Mouse (Mus musculus): Measurements from ENCODE around the gene Stip1. TPM values are rescaled to one million over a fixed set of nuclear protein-coding genes. Genes with fewer than 3 reads are reported as not detected.

Gene Stip1
- polyA plus RNA-seq, 1 experiment from 2014 or later: 356 TPM

GRCm38 (mm10) chr19:7067344-7068050 is 27.7 kb upstream of the Stip1 start:
- WGBS: 25% methylated on average over 20 of the region's 20 CpGs
- peak overlapping the region; percentile 47 for H3K4me2 ChIP-seq
- H3K4me1 ChIP-seq (replicated peaks; ENCODE audit: control insufficient read depth, insufficient read depth, low read length): peaks cover 25% of the 10 kb centered on the region
- ATAC-seq (replicated peaks; ENCODE audit: low FRiP score) (peak; percentile 77), DNase-seq (ENCODE audit: low spot score) (no peak)
- H3K9ac ChIP-seq (ENCODE audit: low read depth, low read length): 0 out of 2 replicates have a peak overlapping the region, but pooled peaks have one; percentile 23
- no peaks in the 10 kb centered on the region for H3K36me3 ChIP-seq (ENCODE audit: control insufficient read depth, insufficient read depth, low read length)
- no peaks in the 10 kb centered on the region for H3K9me3 ChIP-seq (ENCODE audit: control insufficient read depth, low read length)
- no peak overlapping the region for H3K27ac ChIP-seq (ENCODE audit: low read depth, low read length)
- peaks cover 32% of the 10 kb centered on the region for H3K27me3 ChIP-seq (replicated peaks; ENCODE audit: control insufficient read depth, insufficient read depth, low read length)
- no peak overlapping the region for H3K4me3 ChIP-seq (ENCODE audit: low read depth, low read length)

DNA sequence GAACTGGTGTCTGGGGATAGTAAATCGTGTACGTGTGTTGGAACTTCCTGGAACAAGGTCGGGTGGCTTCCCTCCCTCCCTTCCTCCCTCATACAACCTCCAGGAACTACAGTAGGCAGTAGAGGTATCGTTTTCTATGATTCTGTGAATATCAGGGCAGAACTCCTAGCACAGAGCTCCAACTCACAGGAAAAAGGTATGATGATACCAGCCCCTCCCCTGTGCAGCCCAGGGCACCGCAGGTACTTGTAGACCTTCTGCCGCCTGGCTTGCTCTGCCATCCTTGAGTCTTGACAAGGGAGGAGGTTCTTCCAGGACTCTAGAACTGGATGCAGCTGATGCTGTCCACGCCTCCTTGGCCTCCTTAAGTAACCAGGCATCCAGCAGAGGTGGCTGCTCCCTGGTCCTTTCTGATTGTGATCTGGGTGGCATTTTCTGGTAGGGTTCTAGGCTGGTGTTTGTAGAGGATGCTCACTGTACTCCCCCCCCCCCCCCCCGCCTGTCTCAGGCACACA is 27.1 kb upstream of the Stip1 start:
- H3K9me3 ChIP-seq (ENCODE audit: control insufficient read depth, low read length): no peaks in the 10 kb centered on the region
- ATAC-seq (replicated peaks; ENCODE audit: low FRiP score): no peak
- 30% methylated on average over 7 of the region's 8 CpGs for WGBS
- no peak for DNase-seq (ENCODE audit: low spot score)
- peak overlapping the region; percentile 5; the same call in 1 of the 2 replicates for H3K4me2 ChIP-seq
- H3K27ac ChIP-seq (ENCODE audit: low read depth, low read length): no peak overlapping the region; the same call in 1 of the 2 replicates
- H3K27me3 ChIP-seq (replicated peaks; ENCODE audit: control insufficient read depth, insufficient read depth, low read length): peaks cover 32% of the 10 kb centered on the region
- H3K4me1 ChIP-seq (replicated peaks; ENCODE audit: control insufficient read depth, insufficient read depth, low read length): peaks cover 25% of the 10 kb centered on the region
- no peak overlapping the region; the same call in 1 of the 2 replicates for H3K9ac ChIP-seq (ENCODE audit: low read depth, low read length)
- no peaks in the 10 kb centered on the region for H3K36me3 ChIP-seq (ENCODE audit: control insufficient read depth, insufficient read depth, low read length)
- no peak overlapping the region for H3K4me3 ChIP-seq (ENCODE audit: low read depth, low read length)

DNA sequence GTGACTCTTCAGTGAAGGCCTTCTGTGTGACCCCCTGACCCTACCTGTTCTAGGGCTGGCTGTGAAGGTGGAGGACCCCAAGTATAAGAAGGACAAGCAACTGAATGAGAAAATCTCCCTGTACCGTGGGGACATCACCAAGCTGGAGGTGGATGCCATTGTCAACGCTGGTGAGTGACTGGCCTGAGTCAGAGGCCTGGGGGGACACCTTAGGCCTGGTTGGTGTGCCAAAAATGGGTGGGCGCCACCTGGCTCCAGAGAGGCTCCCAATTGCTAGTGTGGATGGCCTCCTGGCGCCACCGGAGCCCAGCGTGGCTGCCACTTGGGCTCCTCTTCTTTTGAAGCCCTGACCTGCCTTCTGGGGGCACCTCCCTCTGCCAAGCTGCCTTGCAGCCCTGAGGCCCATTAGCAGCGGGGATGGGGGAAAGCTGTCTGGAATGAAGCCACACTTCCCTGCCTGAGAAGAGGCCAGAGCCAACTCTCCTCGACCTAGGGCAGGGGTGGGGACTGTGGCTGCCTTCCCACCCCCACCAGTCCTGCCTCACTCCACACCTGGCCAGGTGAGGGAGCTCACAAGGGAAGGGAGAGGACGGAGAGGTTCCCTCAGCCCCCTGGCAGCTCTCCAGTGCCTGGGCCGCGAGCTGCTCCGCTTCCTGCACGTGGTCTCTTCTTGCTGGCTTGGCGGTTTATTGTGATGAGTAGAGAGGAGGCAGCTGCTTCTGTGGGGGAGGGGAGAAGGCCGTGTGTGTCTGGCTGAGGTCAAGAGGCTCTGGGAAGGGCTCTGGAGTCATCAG is 26.5 kb upstream of the Stip1 start:
- peak overlapping the region; percentile 5; the same call in 1 of the 2 replicates for H3K4me2 ChIP-seq
- 42% methylated on average over 15 of the region's 15 CpGs for WGBS
- ATAC-seq (replicated peaks; ENCODE audit: low FRiP score) (no peak), DNase-seq (ENCODE audit: low spot score) (peak; percentile 55)
- peaks cover 25% of the 10 kb centered on the region for H3K4me1 ChIP-seq (replicated peaks; ENCODE audit: control insufficient read depth, insufficient read depth, low read length)
- no peak overlapping the region; the same call in 1 of the 2 replicates for H3K27ac ChIP-seq (ENCODE audit: low read depth, low read length)
- peak overlapping the region; percentile 44 for H3K9ac ChIP-seq (ENCODE audit: low read depth, low read length)
- no peaks in the 10 kb centered on the region for H3K9me3 ChIP-seq (ENCODE audit: control insufficient read depth, low read length)
- H3K4me3 ChIP-seq (ENCODE audit: low read depth, low read length): no peak overlapping the region
- H3K27me3 ChIP-seq (replicated peaks; ENCODE audit: control insufficient read depth, insufficient read depth, low read length): peaks cover 28% of the 10 kb centered on the region
- H3K36me3 ChIP-seq (ENCODE audit: control insufficient read depth, insufficient read depth, low read length): no peaks in the 10 kb centered on the region

DNA sequence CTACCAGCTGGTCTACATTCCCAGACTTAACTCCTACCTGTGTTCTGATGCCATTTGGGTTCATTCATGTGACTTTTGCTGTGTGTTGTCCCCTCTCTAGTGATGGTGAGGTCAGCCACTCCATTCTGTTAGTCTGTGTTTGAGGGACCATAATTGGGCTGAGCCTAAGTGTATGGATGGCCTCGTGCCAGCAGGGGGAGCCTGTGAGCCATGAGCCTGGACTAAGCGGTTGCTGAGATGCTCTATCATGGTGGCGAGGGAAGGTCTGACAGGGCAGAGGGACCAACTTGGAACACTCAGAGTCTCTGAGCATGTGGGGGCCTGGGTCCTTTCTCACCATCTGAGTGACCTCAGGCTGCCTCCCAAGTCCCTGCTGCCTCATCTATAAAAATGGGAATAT is 24.8 kb upstream of the Stip1 start:
- Histone ChIP-seq H3K4me2 (no peak overlapping the region), H3K36me3 (ENCODE audit: control insufficient read depth, insufficient read depth, low read length) (no peaks in the 10 kb centered on the region), H3K27ac (ENCODE audit: low read depth, low read length) (no peak overlapping the region), H3K4me1 (replicated peaks; ENCODE audit: control insufficient read depth, insufficient read depth, low read length) (peaks cover 18% of the 10 kb centered on the region), H3K9me3 (ENCODE audit: control insufficient read depth, low read length) (no peaks in the 10 kb centered on the region), H3K4me3 (ENCODE audit: low read depth, low read length) (no peak overlapping the region), H3K9ac (ENCODE audit: low read depth, low read length) (no peak overlapping the region), H3K27me3 (replicated peaks; ENCODE audit: control insufficient read depth, insufficient read depth, low read length) (peaks cover 15% of the 10 kb centered on the region)
- WGBS: 2% methylated on average over 3 of the region's 3 CpGs
- DNase-seq (ENCODE audit: low spot score): peak; percentile 82
- ATAC-seq (replicated peaks; ENCODE audit: low FRiP score): peak; percentile 53; the same call in 1 of the 2 replicates

- Histone ChIP-seq H3K9me3 (ENCODE audit: control insufficient read depth, low read length) (no peaks in the 10 kb centered on the region), H3K4me2 (no peak overlapping the region), H3K36me3 (ENCODE audit: control insufficient read depth, insufficient read depth, low read length) (no peaks in the 10 kb centered on the region), H3K27me3 (replicated peaks; ENCODE audit: control insufficient read depth, insufficient read depth, low read length) (peaks cover 6% of the 10 kb centered on the region), H3K9ac (ENCODE audit: low read depth, low read length) (no peak overlapping the region), H3K27ac (ENCODE audit: low read depth, low read length) (no peak overlapping the region), H3K4me1 (replicated peaks; ENCODE audit: control insufficient read depth, insufficient read depth, low read length) (peaks cover 20% of the 10 kb centered on the region), H3K4me3 (ENCODE audit: low read depth, low read length) (no peak overlapping the region)
- no peak for ATAC-seq (replicated peaks; ENCODE audit: low FRiP score)
- no peak for DNase-seq (ENCODE audit: low spot score)
- WGBS: 84% methylated on average over 8 of the region's 8 CpGs
Observed at GRCm38 (mm10) chr19:7062916-7063315, 23.1 kb upstream of the Stip1 start.

DNA sequence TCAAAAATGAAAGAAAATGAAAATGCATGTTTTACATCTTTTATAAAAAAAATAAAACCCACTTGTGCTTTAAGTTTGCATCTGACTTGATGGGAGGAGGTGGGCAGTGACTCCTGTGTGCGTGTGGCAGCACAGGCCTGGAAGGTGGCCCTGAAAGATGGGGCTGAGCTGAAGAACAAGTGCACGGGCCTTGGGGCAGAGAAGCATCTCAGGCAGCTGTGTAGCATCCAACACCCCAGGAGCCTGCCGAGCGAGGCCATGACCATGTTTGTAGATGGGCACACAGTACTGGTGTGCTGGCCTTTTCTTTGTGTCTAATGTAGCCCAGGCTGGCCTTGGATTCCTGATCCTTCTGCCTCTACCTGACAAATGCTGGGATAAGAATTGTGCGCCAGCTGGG is 22.3 kb upstream of the Stip1 start:
- no peak overlapping the region for H3K4me2 ChIP-seq
- peaks cover 3% of the 10 kb centered on the region for H3K27me3 ChIP-seq (replicated peaks; ENCODE audit: control insufficient read depth, insufficient read depth, low read length)
- H3K9ac ChIP-seq (ENCODE audit: low read depth, low read length): no peak overlapping the region
- DNase-seq (ENCODE audit: low spot score) (no peak), ATAC-seq (replicated peaks; ENCODE audit: low FRiP score) (no peak)
- H3K9me3 ChIP-seq (ENCODE audit: control insufficient read depth, low read length): no peaks in the 10 kb centered on the region
- H3K4me1 ChIP-seq (replicated peaks; ENCODE audit: control insufficient read depth, insufficient read depth, low read length): peaks cover 22% of the 10 kb centered on the region
- no peak overlapping the region for H3K4me3 ChIP-seq (ENCODE audit: low read depth, low read length)
- H3K27ac ChIP-seq (ENCODE audit: low read depth, low read length): no peak overlapping the region
- 78% methylated on average over 5 of the region's 5 CpGs for WGBS
- no peaks in the 10 kb centered on the region for H3K36me3 ChIP-seq (ENCODE audit: control insufficient read depth, insufficient read depth, low read length)

DNA sequence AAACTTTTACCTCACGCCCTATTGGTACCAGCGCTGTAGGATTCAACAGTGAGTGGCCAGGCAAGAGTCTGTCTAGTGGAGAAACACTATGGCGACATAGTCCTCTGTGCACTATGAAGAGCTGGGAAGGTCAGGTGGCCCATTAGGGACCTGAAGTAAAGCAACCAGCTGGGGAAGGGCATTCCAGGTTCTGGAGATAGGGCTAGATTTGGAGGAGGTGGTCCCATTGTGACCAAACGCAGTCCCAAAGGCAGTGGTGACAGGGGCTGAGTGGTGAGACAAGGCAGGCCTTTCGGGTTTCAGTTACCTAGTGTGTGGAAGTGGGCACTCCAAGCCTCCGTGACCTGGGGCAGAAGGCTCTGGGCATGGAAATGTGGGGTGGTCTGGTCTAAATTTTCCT is 18.8 kb upstream of the Stip1 start:
- H3K9me3 ChIP-seq (ENCODE audit: control insufficient read depth, low read length): no peaks in the 10 kb centered on the region
- no peak overlapping the region for H3K4me3 ChIP-seq (ENCODE audit: low read depth, low read length)
- no peak for DNase-seq (ENCODE audit: low spot score)
- peak overlapping the region; percentile 100; the same call in 1 of the 2 replicates for H3K4me2 ChIP-seq
- H3K27me3 ChIP-seq (replicated peaks; ENCODE audit: control insufficient read depth, insufficient read depth, low read length): peaks cover 3% of the 10 kb centered on the region; the same call in 1 of the 2 replicates
- H3K27ac ChIP-seq (ENCODE audit: low read depth, low read length): no peak overlapping the region
- WGBS: 65% methylated on average over 6 of the region's 6 CpGs
- no peaks in the 10 kb centered on the region for H3K36me3 ChIP-seq (ENCODE audit: control insufficient read depth, insufficient read depth, low read length)
- no peak overlapping the region for H3K9ac ChIP-seq (ENCODE audit: low read depth, low read length)
- ATAC-seq (replicated peaks; ENCODE audit: low FRiP score): no peak
- H3K4me1 ChIP-seq (replicated peaks; ENCODE audit: control insufficient read depth, insufficient read depth, low read length): peaks cover 18% of the 10 kb centered on the region

DNA sequence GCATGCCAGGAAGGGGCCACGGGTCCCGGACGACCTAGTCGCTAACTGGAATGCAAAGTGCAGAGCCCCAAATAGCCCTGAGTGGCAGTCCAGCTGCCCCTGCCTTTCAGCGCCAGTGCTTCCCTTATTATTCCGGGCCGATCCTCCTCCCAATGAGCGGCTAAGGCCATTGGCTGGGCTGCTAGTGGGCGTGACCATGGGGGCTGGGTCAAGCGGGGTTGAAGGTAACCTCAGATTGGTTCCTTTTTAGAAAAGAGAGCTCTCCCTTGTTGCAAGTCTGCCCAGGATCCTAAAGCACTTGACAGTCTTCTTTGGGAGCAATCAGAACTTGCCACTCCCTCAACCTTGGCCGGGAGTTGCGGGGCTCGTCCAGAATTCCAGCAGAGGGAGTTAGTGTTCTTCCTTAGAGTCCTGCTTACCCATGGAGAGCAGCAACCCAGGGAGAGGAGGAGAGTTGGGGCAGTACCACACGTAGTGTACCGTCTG is 18.0 kb upstream of the Stip1 start:
- Histone ChIP-seq H3K27ac (ENCODE audit: low read depth, low read length) (no peak overlapping the region; the same call in 1 of the 2 replicates), H3K36me3 (ENCODE audit: control insufficient read depth, insufficient read depth, low read length) (no peaks in the 10 kb centered on the region), H3K27me3 (replicated peaks; ENCODE audit: control insufficient read depth, insufficient read depth, low read length) (peaks cover 2% of the 10 kb centered on the region; the same call in 1 of the 2 replicates), H3K4me1 (replicated peaks; ENCODE audit: control insufficient read depth, insufficient read depth, low read length) (peaks cover 18% of the 10 kb centered on the region), H3K4me3 (ENCODE audit: low read depth, low read length) (peak overlapping the region; percentile 79), H3K9ac (ENCODE audit: low read depth, low read length) (peak overlapping the region; percentile 79), H3K9me3 (ENCODE audit: control insufficient read depth, low read length) (no peaks in the 10 kb centered on the region), H3K4me2 (peak overlapping the region; percentile 100)
- peak; percentile 80 for ATAC-seq (replicated peaks; ENCODE audit: low FRiP score)
- 1% methylated on average over 15 of the region's 15 CpGs for WGBS
- peak; percentile 82 for DNase-seq (ENCODE audit: low spot score)
